Mouse (Mus musculus): ENCODE data around the gene Lrrc7. TPM values are rescaled to one million over a fixed set of nuclear protein-coding genes. Genes with fewer than 3 reads are reported as not detected.

Lrrc7 gene
- polyA plus RNA-seq, 1 experiment from 2014 or later: 0.22 TPM

DNA sequence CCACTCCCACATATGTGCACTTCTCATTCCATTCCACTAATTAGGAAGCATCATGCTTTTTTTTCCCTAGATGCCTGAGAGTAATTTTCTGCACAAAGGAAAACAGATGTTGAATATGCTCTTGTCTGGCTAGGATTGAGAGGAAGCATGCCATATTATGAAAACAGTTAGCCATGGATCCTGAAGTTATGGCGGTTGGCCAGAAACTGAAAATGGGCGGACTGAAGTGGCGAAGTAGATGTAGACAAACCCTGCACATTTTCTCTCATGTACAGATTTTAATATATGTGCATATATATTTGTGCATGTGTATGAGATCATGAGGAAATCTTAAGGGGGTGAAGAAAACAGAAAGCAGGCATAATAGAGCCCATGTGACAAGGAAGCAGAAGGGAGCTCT lies 407.9 kb downstream of the Lrrc7 start:
- Histone ChIP-seq H3K9ac (ENCODE audit: low read depth, low read length) (no peak overlapping the region), H3K4me2 (no peak overlapping the region), H3K27me3 (replicated peaks; ENCODE audit: control insufficient read depth, insufficient read depth, low read length) (no peaks in the 10 kb centered on the region), H3K4me3 (ENCODE audit: low read depth, low read length) (no peak overlapping the region), H3K27ac (ENCODE audit: low read depth, low read length) (no peak overlapping the region), H3K4me1 (replicated peaks; ENCODE audit: control insufficient read depth, insufficient read depth, low read length) (no peaks in the 10 kb centered on the region), H3K9me3 (ENCODE audit: control insufficient read depth, low read length) (no peaks in the 10 kb centered on the region), H3K36me3 (ENCODE audit: control insufficient read depth, insufficient read depth, low read length) (no peaks in the 10 kb centered on the region)
- ATAC-seq (replicated peaks; ENCODE audit: low FRiP score) (no peak), DNase-seq (ENCODE audit: low spot score) (no peak)
- WGBS: 76% methylated on average over 3 of the region's 3 CpGs

GRCm38 (mm10) chr3:158148998-158149397 lies 413.0 kb downstream of the Lrrc7 start:
- DNase-seq (ENCODE audit: low spot score): no peak
- no peaks in the 10 kb centered on the region for H3K27me3 ChIP-seq (replicated peaks; ENCODE audit: control insufficient read depth, insufficient read depth, low read length)
- no peaks in the 10 kb centered on the region for H3K4me1 ChIP-seq (replicated peaks; ENCODE audit: control insufficient read depth, insufficient read depth, low read length)
- H3K9ac ChIP-seq (ENCODE audit: low read depth, low read length): no peak overlapping the region
- no peak for ATAC-seq (replicated peaks; ENCODE audit: low FRiP score)
- no peak overlapping the region for H3K4me3 ChIP-seq (ENCODE audit: low read depth, low read length)
- no peak overlapping the region for H3K27ac ChIP-seq (ENCODE audit: low read depth, low read length)
- WGBS: 78% methylated on average over 1 of the region's 1 CpGs
- no peaks in the 10 kb centered on the region for H3K36me3 ChIP-seq (ENCODE audit: control insufficient read depth, insufficient read depth, low read length)
- no peak overlapping the region for H3K4me2 ChIP-seq
- no peaks in the 10 kb centered on the region for H3K9me3 ChIP-seq (ENCODE audit: control insufficient read depth, low read length)

DNA sequence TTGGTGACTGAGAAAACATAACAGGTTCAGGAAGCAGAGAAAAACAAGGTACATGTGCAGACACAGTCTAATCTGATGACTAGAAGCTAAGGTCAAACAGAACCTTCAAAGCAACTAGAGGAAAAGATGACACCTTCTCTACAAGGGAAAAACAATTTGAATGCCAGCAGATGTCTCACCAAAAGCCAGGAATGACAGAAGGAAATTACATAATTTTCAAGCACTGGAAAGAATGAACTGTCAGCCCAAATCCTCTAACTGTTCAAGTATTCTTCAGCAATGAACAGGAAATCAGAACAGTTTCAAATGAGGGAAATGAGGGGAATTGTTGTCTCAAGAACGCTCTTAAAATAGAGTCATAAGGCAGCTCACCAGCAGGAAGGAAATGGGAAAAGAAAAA lies 421.4 kb downstream of the Lrrc7 start:
- DNase-seq (ENCODE audit: low spot score) (no peak), ATAC-seq (replicated peaks; ENCODE audit: low FRiP score) (no peak)
- Histone ChIP-seq H3K36me3 (ENCODE audit: control insufficient read depth, insufficient read depth, low read length) (no peaks in the 10 kb centered on the region), H3K9me3 (ENCODE audit: control insufficient read depth, low read length) (no peaks in the 10 kb centered on the region), H3K9ac (ENCODE audit: low read depth, low read length) (no peak overlapping the region), H3K4me3 (ENCODE audit: low read depth, low read length) (no peak overlapping the region), H3K4me1 (replicated peaks; ENCODE audit: control insufficient read depth, insufficient read depth, low read length) (no peaks in the 10 kb centered on the region), H3K27ac (ENCODE audit: low read depth, low read length) (no peak overlapping the region), H3K27me3 (replicated peaks; ENCODE audit: control insufficient read depth, insufficient read depth, low read length) (no peaks in the 10 kb centered on the region), H3K4me2 (no peak overlapping the region)
- WGBS: 48% methylated on average over 1 of the region's 1 CpGs

DNA sequence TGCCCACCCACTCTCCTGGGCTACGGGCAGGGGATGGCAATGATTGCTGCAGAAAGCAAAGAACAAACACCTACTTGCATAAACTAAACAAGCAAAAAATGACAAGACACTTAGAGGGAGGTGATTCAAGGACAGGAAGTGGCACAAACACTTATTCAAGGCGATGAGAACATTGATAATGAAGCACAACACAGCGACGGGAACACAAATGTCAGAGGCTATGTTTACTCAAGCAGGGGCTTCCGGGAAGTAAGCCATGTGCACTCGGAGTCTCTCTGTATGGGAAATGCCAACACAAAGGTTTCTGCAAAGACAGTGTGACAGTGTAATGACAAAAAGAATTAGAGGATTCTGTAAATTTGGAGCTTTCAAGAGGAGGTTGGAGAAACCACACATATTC lies 424.2 kb downstream of the Lrrc7 start:
- 62% methylated on average over 6 of the region's 6 CpGs for WGBS
- ATAC-seq (replicated peaks; ENCODE audit: low FRiP score): no peak

GRCm38 (mm10) chr3:158131672-158132071 lies 430.3 kb downstream of the Lrrc7 start:
- no peaks in the 10 kb centered on the region for H3K27me3 ChIP-seq (replicated peaks; ENCODE audit: control insufficient read depth, insufficient read depth, low read length)
- no peak overlapping the region for H3K27ac ChIP-seq (ENCODE audit: low read depth, low read length)
- WGBS: 71% methylated on average over 4 of the region's 4 CpGs
- ATAC-seq (replicated peaks; ENCODE audit: low FRiP score): no peak
- no peaks in the 10 kb centered on the region for H3K36me3 ChIP-seq (ENCODE audit: control insufficient read depth, insufficient read depth, low read length)
- no peak overlapping the region for H3K9ac ChIP-seq (ENCODE audit: low read depth, low read length)
- no peak overlapping the region for H3K4me3 ChIP-seq (ENCODE audit: low read depth, low read length)
- H3K4me1 ChIP-seq (replicated peaks; ENCODE audit: control insufficient read depth, insufficient read depth, low read length): no peaks in the 10 kb centered on the region
- no peak for DNase-seq (ENCODE audit: low spot score)
- H3K4me2 ChIP-seq: no peak overlapping the region
- no peaks in the 10 kb centered on the region for H3K9me3 ChIP-seq (ENCODE audit: control insufficient read depth, low read length)

More for the DNA sequence above, 424.2 kb downstream of the Lrrc7 start:
- Histone ChIP-seq H3K9me3 (ENCODE audit: control insufficient read depth, low read length) (no peaks in the 10 kb centered on the region), H3K27ac (ENCODE audit: low read depth, low read length) (no peak overlapping the region), H3K4me3 (ENCODE audit: low read depth, low read length) (no peak overlapping the region), H3K9ac (ENCODE audit: low read depth, low read length) (no peak overlapping the region), H3K4me1 (replicated peaks; ENCODE audit: control insufficient read depth, insufficient read depth, low read length) (no peaks in the 10 kb centered on the region), H3K36me3 (ENCODE audit: control insufficient read depth, insufficient read depth, low read length) (no peaks in the 10 kb centered on the region), H3K27me3 (replicated peaks; ENCODE audit: control insufficient read depth, insufficient read depth, low read length) (no peaks in the 10 kb centered on the region), H3K4me2 (no peak overlapping the region)
- DNase-seq (ENCODE audit: low spot score): no peak

- H3K4me1 ChIP-seq (replicated peaks; ENCODE audit: control insufficient read depth, insufficient read depth, low read length): no peaks in the 10 kb centered on the region
- no peaks in the 10 kb centered on the region for H3K27me3 ChIP-seq (replicated peaks; ENCODE audit: control insufficient read depth, insufficient read depth, low read length)
- no peak overlapping the region for H3K4me2 ChIP-seq
- DNase-seq (ENCODE audit: low spot score) (no peak), ATAC-seq (replicated peaks; ENCODE audit: low FRiP score) (no peak)
- no peak overlapping the region for H3K27ac ChIP-seq (ENCODE audit: low read depth, low read length)
- no peaks in the 10 kb centered on the region for H3K9me3 ChIP-seq (ENCODE audit: control insufficient read depth, low read length)
- H3K4me3 ChIP-seq (ENCODE audit: low read depth, low read length): no peak overlapping the region
- no peaks in the 10 kb centered on the region for H3K36me3 ChIP-seq (ENCODE audit: control insufficient read depth, insufficient read depth, low read length)
- H3K9ac ChIP-seq (ENCODE audit: low read depth, low read length): no peak overlapping the region
Measured at GRCm38 (mm10) chr3:158131233-158131632, 430.8 kb downstream of the Lrrc7 start.

DNA sequence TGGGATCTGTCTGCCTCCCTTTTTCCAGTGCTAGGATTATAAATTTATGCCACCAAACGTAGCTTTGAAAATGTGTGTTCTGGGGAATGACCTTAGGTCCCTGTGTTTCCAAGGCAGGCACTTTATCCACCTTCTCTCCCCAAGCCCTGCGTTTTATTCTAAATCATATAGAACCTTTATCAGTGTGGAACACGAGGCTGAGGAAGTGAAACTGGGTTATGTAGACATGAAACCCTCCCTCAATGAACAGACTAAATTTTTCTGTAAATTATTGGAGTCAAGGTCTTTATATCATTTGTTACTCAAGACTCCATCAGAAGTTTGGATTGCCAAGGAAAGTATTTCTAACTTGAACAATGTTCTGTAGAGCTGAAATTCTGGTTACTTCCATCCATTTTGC lies 439.1 kb downstream of the Lrrc7 start:
- Histone ChIP-seq H3K36me3 (ENCODE audit: control insufficient read depth, insufficient read depth, low read length) (no peaks in the 10 kb centered on the region), H3K27ac (ENCODE audit: low read depth, low read length) (no peak overlapping the region), H3K4me2 (no peak overlapping the region), H3K4me1 (replicated peaks; ENCODE audit: control insufficient read depth, insufficient read depth, low read length) (no peaks in the 10 kb centered on the region), H3K9me3 (ENCODE audit: control insufficient read depth, low read length) (no peaks in the 10 kb centered on the region), H3K4me3 (ENCODE audit: low read depth, low read length) (no peak overlapping the region), H3K9ac (ENCODE audit: low read depth, low read length) (no peak overlapping the region), H3K27me3 (replicated peaks; ENCODE audit: control insufficient read depth, insufficient read depth, low read length) (no peaks in the 10 kb centered on the region)
- DNase-seq (ENCODE audit: low spot score) (no peak), ATAC-seq (replicated peaks; ENCODE audit: low FRiP score) (no peak)
- WGBS: 56% methylated on average over 3 of the region's 3 CpGs

- no peak overlapping the region for H3K27ac ChIP-seq (ENCODE audit: low read depth, low read length)
- DNase-seq (ENCODE audit: low spot score) (no peak), ATAC-seq (replicated peaks; ENCODE audit: low FRiP score) (no peak)
- no peak overlapping the region for H3K4me2 ChIP-seq
- H3K4me1 ChIP-seq (replicated peaks; ENCODE audit: control insufficient read depth, insufficient read depth, low read length): no peaks in the 10 kb centered on the region
- no peak overlapping the region for H3K9ac ChIP-seq (ENCODE audit: low read depth, low read length)
- no peaks in the 10 kb centered on the region for H3K36me3 ChIP-seq (ENCODE audit: control insufficient read depth, insufficient read depth, low read length)
- WGBS: 77% methylated on average over 1 of the region's 1 CpGs
- H3K9me3 ChIP-seq (ENCODE audit: control insufficient read depth, low read length): no peaks in the 10 kb centered on the region
- no peaks in the 10 kb centered on the region for H3K27me3 ChIP-seq (replicated peaks; ENCODE audit: control insufficient read depth, insufficient read depth, low read length)
- no peak overlapping the region for H3K4me3 ChIP-seq (ENCODE audit: low read depth, low read length)
Measured at GRCm38 (mm10) chr3:158105260-158105659, 456.8 kb downstream of the Lrrc7 start.

DNA sequence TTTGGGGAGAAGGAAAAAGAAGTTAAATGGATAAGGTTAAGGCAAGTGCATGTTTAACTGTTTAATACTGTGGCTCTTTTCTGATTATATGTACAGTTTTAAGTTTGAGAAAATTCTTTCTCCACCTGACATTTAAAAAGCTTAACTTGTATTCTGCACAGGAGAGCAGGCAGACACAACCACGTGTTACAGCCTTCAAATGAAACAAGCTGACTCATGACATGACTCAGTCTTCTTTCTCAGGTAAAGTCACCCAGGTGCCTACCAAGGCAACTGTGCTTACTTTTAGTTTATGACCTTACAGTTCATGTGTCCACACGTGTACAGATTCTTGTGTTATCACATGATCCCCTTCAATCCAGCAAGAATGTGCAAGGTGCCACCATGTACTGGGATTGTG lies 458.6 kb downstream of the Lrrc7 start:
- 52% methylated on average over 2 of the region's 2 CpGs for WGBS
- Histone ChIP-seq H3K4me1 (replicated peaks; ENCODE audit: control insufficient read depth, insufficient read depth, low read length) (no peaks in the 10 kb centered on the region), H3K27me3 (replicated peaks; ENCODE audit: control insufficient read depth, insufficient read depth, low read length) (no peaks in the 10 kb centered on the region), H3K36me3 (ENCODE audit: control insufficient read depth, insufficient read depth, low read length) (no peaks in the 10 kb centered on the region), H3K9ac (ENCODE audit: low read depth, low read length) (no peak overlapping the region), H3K9me3 (ENCODE audit: control insufficient read depth, low read length) (no peaks in the 10 kb centered on the region), H3K4me2 (no peak overlapping the region), H3K27ac (ENCODE audit: low read depth, low read length) (no peak overlapping the region), H3K4me3 (ENCODE audit: low read depth, low read length) (no peak overlapping the region)
- ATAC-seq (replicated peaks; ENCODE audit: low FRiP score) (no peak), DNase-seq (ENCODE audit: low spot score) (no peak)

All from liver, embryonic 11.5 days (tissue).